Mouse (Mus musculus): Measurements from ENCODE around the gene Dusp6.

- TF ChIP-seq ZNF384 (IDR thresholded peaks at IDR 0.05; ENCODE audit: low read depth, low read length) (no peak), MAFK (IDR thresholded peaks at IDR 0.05; ENCODE audit: insufficient read depth, low read depth, low read length) (no peak), HCFC1 (IDR thresholded peaks at IDR 0.05; ENCODE audit: borderline replicate concordance, insufficient read depth, low read length) (no peak), CHD2 (IDR thresholded peaks at IDR 0.05; ENCODE audit: low read depth, low read length) (no peak), ZC3H11A (IDR thresholded peaks at IDR 0.05; ENCODE audit: borderline replicate concordance, low read depth, low read length) (no peak)
Observed at GRCm38 (mm10) chr10:99238537-99238936, 24.5 kb upstream of the Dusp6 start.

Measured in ES-E14 (cell line).